Mouse (Mus musculus) heart, embryonic 15.5 days (tissue): Measurements from ENCODE around the gene Il22ra2. TPM values are rescaled to one million over a fixed set of nuclear protein-coding genes. Genes with fewer than 3 reads are reported as not detected.

Experiments used
- ATAC-seq: fragments of 200-750 bp; cut with Nextera tagmentation; replicated peaks from 2 replicates; pipeline ENCODE4 v1.8.0; 2017; ENCODE audit warnings: low read depth, moderate TSS enrichment; ENCODE audit not compliant: insufficient number of reproducible peaks, insufficient read depth, low FRiP score
- H3K27ac ChIP-seq: fragments of 300-500 bp; sonication (generic); 2 replicates; pipeline ENCODE4 v1.5.1; 2015; ENCODE audit warnings: mild to moderate bottlenecking, inconsistent platforms
- H3K27me3 ChIP-seq: fragments of 300-500 bp; sonication (generic); 2 replicates; pipeline ENCODE4 v1.6.1; 2015; ENCODE audit warnings: inconsistent platforms
- H3K36me3 ChIP-seq: fragments of 300-500 bp; sonication (generic); 2 replicates; pipeline ENCODE4 v1.6.1; 2015; ENCODE audit warnings: mild to moderate bottlenecking, inconsistent platforms
- H3K4me1 ChIP-seq: fragments of 300-500 bp; sonication (generic); replicated peaks from 2 replicates; pipeline ENCODE4 v1.6.1; 2015; ENCODE audit warnings: inconsistent platforms
- H3K4me2 ChIP-seq: fragments of 300-500 bp; sonication (generic); 2 replicates; pipeline ENCODE4 v1.6.1; 2015; ENCODE audit warnings: inconsistent platforms, mild to moderate bottlenecking, moderate library complexity
- H3K4me3 ChIP-seq: fragments of 300-500 bp; sonication (generic); 2 replicates; pipeline ENCODE4 v1.5.1; 2015; ENCODE audit warnings: mild to moderate bottlenecking, inconsistent platforms
- H3K9ac ChIP-seq: fragments of 300-500 bp; sonication (generic); 2 replicates; pipeline ENCODE4 v1.6.1; 2015; ENCODE audit warnings: mild to moderate bottlenecking, inconsistent platforms
- H3K9me3 ChIP-seq: fragments of 300-500 bp; sonication (generic); replicated peaks from 2 replicates; pipeline ENCODE4 v1.6.1; 2016; ENCODE audit warnings: inconsistent platforms
- WGBS: fragments of 180-500 bp; shearing (Covaris S2); methylation state at CpG from one replicate; pipeline ENCODE4 v1.1.7; 2015; ENCODE audit warnings: mixed read lengths; 5-methylcytosine and 5-hydroxymethylcytosine counted together
- polyA plus RNA-seq: library from polyadenylated mRNA; unstranded; fragments of >200 nt; fragmentation: Nextera tagmentation; extraction: Ambion mirVana; gene quantifications from 2 replicates; pipeline ENCODE4 v1.2.1, GENCODE M21; 2015

The Il22ra2 gene
- not detected in 2 replicates for polyA plus RNA-seq

DNA sequence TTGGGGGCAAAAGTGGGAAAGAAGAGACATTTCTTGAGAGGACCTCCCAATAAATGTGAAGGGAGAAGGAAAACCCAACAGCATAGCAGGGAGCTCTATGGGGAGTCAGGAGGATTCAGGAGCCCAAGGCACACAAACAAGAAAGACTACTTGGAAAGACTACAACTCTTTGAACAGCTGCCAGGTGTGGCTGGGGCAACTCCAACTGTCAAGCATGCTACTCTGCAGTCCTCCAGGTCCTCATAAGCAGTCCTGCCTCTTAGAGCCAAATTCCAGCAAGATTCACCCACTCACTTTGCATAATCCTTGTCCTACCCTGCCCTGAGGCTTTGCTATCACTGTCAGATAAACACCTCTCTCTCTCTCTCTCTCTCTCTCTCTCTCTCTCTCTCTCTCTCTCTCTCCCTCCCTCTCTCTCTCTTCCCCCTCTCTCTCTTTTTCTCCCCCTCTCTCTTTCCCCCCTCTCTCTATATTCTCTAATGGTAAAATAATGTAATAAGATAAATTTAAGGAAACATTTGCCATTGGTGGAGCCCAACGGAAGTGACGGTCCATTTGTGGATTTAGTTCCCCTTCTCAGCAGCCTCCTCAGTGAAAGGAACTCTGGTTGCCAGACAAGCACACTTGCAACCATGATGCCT, at the start of gene Il22ra2:
Il22ra2 (plus strand) TSS at position 591 of the 641 bp plus-strand sequence.
- no peaks in the 10 kb centered on the region for H3K4me1 ChIP-seq
- H3K9me3 ChIP-seq: no peaks in the 10 kb centered on the region
- H3K4me2 ChIP-seq: no peak within 1 kb of the TSS
- no peaks in the 10 kb centered on the region for H3K36me3 ChIP-seq
- ATAC-seq: no peak
- H3K4me3 ChIP-seq: no peak within 1 kb of the TSS
- WGBS: 83% methylated on average over 2 of the region's 2 CpGs
- no peak within 1 kb of the TSS for H3K27ac ChIP-seq
- H3K27me3 ChIP-seq: no peaks in the 10 kb centered on the region
- no peak within 1 kb of the TSS for H3K9ac ChIP-seq

DNA sequence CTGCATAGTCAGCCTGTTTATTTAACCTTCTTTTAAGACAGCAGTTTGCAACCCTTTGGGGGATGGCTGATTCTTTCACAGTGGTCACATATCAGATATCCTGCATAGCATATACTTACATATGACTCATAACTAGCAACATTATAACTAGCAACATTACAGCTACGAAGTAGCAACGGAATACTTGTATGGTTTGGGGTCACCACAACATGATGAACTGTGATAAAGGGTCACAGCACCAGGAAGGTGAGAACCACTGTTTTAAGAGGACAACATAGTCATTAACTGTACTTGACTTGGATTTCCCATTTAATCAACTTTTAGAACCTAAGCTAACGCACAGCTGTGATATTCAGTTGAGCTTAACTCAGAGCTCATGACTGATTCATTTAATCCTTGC, 44.2 kb upstream of the Il22ra2 start:
- WGBS: 86% methylated on average over 3 of the region's 3 CpGs
- H3K4me1 ChIP-seq: 0 out of 2 replicates have a peak, but pooled peaks cover 3% of the 10 kb centered on the region
- H3K9ac ChIP-seq: no peak overlapping the region
- H3K9me3 ChIP-seq: no peaks in the 10 kb centered on the region
- H3K36me3 ChIP-seq: no peaks in the 10 kb centered on the region
- ATAC-seq: no peak
- H3K4me2 ChIP-seq: no peak overlapping the region
- H3K27ac ChIP-seq: no peak overlapping the region
- H3K4me3 ChIP-seq: no peak overlapping the region
- H3K27me3 ChIP-seq: no peaks in the 10 kb centered on the region

DNA sequence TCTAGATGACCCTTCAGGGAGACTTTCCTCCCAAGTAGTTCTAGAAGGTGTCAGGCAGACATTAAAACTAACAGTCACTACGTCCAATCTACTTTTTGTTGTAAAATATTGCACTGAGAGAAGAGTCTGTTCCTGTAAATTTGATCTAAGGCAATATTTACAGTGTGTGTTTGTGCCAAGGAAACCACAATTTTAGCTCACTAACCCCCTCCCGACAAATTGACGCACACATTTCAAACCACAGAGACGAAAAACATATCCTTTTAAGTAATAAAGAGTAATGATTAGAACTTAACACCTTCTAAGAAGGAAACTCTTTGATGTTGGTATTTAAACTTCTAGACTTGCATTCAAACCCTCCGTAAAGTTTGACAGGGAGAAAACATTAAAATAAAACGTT, 43.8 kb upstream of the Il22ra2 start:
- no peak overlapping the region for H3K9ac ChIP-seq
- WGBS: 78% methylated on average over 6 of the region's 6 CpGs
- no peaks in the 10 kb centered on the region for H3K36me3 ChIP-seq
- no peak overlapping the region for H3K4me2 ChIP-seq
- no peaks in the 10 kb centered on the region for H3K27me3 ChIP-seq
- ATAC-seq: no peak
- no peak overlapping the region for H3K27ac ChIP-seq
- 0 out of 2 replicates have a peak, but pooled peaks cover 3% of the 10 kb centered on the region for H3K4me1 ChIP-seq
- H3K9me3 ChIP-seq: no peaks in the 10 kb centered on the region
- H3K4me3 ChIP-seq: no peak overlapping the region

DNA sequence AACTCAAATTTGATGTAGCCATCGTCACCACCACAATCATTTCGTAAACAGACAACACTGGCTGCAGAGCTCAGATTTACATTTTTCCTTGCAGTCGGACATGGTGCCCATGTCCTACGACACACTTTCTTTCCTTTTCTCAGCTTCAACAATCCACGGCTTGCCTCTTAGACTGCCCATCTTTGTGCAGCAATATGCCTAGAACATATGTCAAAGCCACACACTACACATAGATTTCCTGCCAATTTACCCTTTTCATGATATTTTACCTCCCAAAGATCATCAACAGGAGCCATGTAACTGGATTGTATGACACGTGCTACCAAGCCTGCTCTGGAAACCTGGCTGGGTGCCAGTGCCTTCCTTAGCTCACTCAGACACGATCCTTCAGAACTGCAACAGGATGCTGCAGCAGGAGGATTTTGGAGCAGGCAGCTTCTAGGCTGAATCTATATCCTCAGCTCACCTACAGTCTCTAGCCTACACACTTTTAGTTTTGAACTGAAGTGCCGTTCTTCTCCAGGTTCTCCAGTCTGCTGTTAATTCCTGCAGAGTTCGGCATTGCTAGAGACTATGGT, 43.3 kb upstream of the Il22ra2 start:
- ATAC-seq: no peak
- Histone ChIP-seq H3K4me3 (no peak overlapping the region), H3K4me2 (peak overlapping the region; percentile 15; the same call in 1 of the 2 replicates), H3K36me3 (no peaks in the 10 kb centered on the region), H3K4me1 (0 out of 2 replicates have a peak, but pooled peaks cover 3% of the 10 kb centered on the region), H3K27me3 (no peaks in the 10 kb centered on the region), H3K27ac (no peak overlapping the region), H3K9ac (no peak overlapping the region), H3K9me3 (no peaks in the 10 kb centered on the region)
- 65% methylated on average over 9 of the region's 9 CpGs for WGBS

DNA sequence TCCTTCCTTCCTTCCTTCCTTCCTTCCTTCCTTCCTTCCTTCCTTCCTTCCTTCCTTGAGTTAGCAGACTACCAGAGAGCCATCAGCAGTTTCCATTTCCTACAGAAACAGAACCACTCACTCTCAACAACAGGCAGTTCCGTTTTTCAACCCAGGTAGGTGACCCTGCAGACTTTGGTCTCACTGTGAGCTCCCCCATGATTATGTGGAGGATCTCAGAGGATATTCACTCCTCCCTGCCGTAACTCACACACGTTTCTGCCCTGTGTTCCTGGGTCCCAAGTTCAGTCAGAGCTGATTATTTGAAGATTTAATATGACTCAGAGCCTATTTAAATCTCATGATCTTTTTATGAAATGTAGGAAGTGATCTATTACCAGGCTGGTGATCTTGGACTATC, 41.1 kb upstream of the Il22ra2 start:
- Histone ChIP-seq H3K9ac (no peak overlapping the region), H3K27me3 (no peaks in the 10 kb centered on the region), H3K4me1 (0 out of 2 replicates have a peak, but pooled peaks cover 3% of the 10 kb centered on the region), H3K36me3 (no peaks in the 10 kb centered on the region), H3K4me3 (no peak overlapping the region), H3K9me3 (no peaks in the 10 kb centered on the region), H3K27ac (no peak overlapping the region), H3K4me2 (no peak overlapping the region)
- no peak for ATAC-seq
- 72% methylated on average over 3 of the region's 3 CpGs for WGBS

DNA sequence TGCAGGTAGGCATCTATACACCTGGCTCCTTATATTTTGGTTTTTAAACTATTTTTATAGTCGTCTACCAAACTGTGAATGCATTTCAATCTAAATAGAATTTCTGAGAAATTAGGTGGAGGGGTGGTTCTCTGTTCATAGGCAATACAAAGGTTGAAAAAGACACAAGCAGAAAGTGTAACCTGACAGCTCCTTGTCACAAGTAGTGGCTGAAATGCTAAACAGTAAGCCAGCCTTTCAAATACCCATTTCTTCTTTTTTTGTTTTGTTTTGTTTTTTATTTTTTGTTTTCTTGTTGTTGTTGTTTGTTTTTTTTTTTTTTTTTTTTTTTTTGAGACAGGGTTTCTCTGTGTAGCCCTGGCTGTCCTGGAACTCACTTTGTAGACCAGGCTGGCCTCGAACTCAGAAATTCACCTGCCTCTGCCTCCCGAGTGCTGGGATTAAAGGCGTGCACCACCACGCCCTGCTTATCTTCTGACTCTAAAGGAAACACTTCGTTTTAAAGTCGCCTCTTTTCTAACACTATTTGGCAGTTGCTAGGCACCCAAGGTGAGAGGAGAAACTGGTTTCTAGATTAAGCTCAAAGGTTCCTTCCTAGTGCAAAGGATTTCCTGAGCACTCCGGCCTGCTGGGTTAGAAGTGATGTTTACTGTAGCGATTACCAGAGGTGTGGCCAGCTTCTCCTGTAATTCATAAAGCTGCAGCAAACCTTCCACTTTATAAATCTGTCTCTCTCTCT, 39.8 kb upstream of the Il22ra2 start:
- H3K9ac ChIP-seq: no peak overlapping the region
- no peaks in the 10 kb centered on the region for H3K27me3 ChIP-seq
- H3K4me1 ChIP-seq: 0 out of 2 replicates have a peak, but pooled peaks cover 3% of the 10 kb centered on the region
- no peak for ATAC-seq
- H3K36me3 ChIP-seq: no peaks in the 10 kb centered on the region
- WGBS: 59% methylated on average over 9 of the region's 9 CpGs
- H3K27ac ChIP-seq: no peak overlapping the region
- no peaks in the 10 kb centered on the region for H3K9me3 ChIP-seq
- H3K4me3 ChIP-seq: no peak overlapping the region
- H3K4me2 ChIP-seq: no peak overlapping the region

DNA sequence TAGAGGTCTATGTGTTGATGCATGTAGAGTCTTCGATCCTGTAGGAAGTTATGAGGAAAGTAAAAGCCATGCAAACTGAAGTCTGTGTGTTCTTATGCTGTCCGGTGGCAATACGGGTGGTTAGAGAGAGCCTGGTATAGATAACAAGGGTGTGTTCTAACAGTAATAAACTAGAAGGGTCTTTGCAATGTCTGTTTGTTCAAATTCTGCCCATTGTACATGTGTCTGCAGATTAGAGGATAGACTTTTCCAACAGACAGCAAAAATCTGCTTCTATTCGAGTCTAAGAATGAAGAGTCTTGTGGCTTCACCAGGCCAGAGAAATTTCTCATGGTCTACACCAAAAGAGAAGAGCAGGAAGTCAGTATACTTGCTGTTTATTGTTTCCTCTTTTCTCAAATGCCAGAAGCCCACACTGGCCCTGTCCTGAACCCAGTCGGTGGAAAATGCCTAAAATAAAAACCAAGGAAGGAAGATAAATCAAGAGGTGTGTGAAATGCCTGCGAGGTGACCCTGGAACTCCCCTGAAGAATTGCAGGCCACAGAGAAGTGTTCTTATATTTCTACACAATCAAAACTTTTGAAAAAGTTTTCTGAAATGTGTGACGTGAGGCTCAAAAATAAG, 38.9 kb upstream of the Il22ra2 start:
- Histone ChIP-seq H3K4me1 (0 out of 2 replicates have a peak, but pooled peaks cover 3% of the 10 kb centered on the region), H3K27ac (peak overlapping the region; percentile 15; the same call in 1 of the 2 replicates), H3K27me3 (no peaks in the 10 kb centered on the region), H3K9ac (no peak overlapping the region), H3K4me3 (no peak overlapping the region), H3K9me3 (no peaks in the 10 kb centered on the region), H3K36me3 (no peaks in the 10 kb centered on the region), H3K4me2 (no peak overlapping the region)
- WGBS: 59% methylated on average over 7 of the region's 7 CpGs
- ATAC-seq: no peak

DNA sequence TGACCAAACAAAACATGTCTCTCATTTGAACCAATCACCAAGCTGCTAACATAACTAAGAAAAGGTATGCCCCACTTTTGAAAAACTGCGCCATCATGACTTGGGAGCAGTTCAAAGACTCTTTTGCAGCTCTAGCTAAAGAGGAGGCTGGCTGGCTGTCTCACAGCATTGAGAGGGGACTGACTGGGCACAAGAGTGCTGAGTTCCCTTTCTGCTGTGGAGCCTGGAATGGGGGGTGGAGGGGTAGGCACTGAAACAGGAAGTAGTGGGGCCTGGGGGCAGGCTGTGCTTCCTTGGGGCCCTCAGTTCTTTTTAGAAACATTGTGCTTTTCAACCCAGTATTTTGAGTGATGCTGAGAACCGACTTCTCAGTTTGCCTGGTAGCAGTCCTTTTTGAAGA, 37.7 kb upstream of the Il22ra2 start:
- Histone ChIP-seq H3K4me1 (no peaks in the 10 kb centered on the region), H3K9me3 (no peaks in the 10 kb centered on the region), H3K9ac (no peak overlapping the region), H3K27ac (0 out of 2 replicates have a peak overlapping the region, but pooled peaks have one; percentile 21), H3K27me3 (no peaks in the 10 kb centered on the region), H3K4me2 (no peak overlapping the region), H3K4me3 (no peak overlapping the region), H3K36me3 (no peaks in the 10 kb centered on the region)
- no peak for ATAC-seq
- 77% methylated on average over 2 of the region's 2 CpGs for WGBS

DNA sequence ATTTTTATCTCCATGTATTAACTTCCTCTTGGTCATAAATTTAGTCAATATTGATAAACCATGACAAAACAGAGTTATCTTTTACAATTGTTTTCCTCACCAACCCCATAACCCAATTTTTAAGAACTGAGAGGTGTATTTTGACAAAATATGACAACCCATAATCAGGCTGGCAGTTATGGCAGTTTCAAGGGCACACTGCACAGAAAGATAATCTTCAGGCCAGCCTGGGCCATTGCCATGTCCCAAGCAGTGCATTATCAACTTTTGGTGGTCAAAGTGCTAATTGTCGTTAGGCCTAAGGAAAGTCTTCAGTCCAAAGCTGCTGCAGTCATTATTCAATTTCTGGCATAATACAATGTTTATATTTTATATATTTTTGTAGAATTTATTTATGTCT, 37.0 kb upstream of the Il22ra2 start:
- no peak for ATAC-seq
- H3K9me3 ChIP-seq: no peaks in the 10 kb centered on the region
- H3K27ac ChIP-seq: no peak overlapping the region
- no peaks in the 10 kb centered on the region for H3K4me1 ChIP-seq
- no peaks in the 10 kb centered on the region for H3K36me3 ChIP-seq
- H3K27me3 ChIP-seq: no peaks in the 10 kb centered on the region
- H3K9ac ChIP-seq: no peak overlapping the region
- H3K4me3 ChIP-seq: no peak overlapping the region
- no peak overlapping the region for H3K4me2 ChIP-seq
- WGBS: 73% methylated on average over 1 of the region's 1 CpGs

DNA sequence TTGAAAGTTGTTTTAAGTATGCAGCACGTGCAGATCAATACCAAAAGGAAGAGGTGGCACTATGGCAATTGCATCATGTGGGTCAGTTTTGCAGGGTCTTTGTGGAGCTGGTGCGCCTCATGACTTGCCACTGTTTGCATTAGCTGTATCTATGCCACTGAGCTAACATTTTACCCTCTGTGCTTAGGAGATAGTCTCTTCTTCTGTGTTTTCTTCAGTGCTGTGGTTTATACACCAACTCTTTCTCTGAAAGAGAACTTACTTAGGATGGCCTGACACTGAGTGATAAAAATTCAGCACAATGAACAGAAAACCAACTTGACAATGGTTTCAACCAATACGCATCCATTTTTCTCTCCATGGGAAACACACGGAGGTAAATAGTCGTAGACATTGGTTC, 35.9 kb upstream of the Il22ra2 start:
- Histone ChIP-seq H3K9me3 (no peaks in the 10 kb centered on the region), H3K36me3 (no peaks in the 10 kb centered on the region), H3K27ac (no peak overlapping the region), H3K27me3 (no peaks in the 10 kb centered on the region), H3K4me2 (no peak overlapping the region), H3K4me3 (no peak overlapping the region), H3K4me1 (no peaks in the 10 kb centered on the region), H3K9ac (no peak overlapping the region)
- ATAC-seq: no peak
- 90% methylated on average over 5 of the region's 5 CpGs for WGBS

DNA sequence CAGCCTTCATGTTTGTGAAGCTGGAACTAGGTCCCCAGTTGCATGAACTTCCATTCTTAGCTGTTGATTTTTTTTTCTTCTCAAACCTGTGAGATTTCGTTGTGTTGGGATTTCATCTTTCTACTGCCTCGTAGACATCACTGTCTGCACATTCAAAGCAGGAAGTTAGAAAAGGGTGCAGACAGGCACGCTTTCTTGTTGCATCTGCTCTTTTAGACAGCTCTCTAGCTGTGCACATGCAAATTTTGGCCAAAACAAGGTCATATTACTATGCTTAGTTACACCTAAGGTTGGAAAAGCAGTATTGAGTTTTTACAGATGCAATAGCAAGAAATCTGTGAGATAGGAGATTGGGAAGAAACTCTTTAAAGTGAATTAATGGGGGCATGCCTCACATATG, 34.5 kb upstream of the Il22ra2 start:
- no peak overlapping the region for H3K27ac ChIP-seq
- H3K4me2 ChIP-seq: no peak overlapping the region
- WGBS: 79% methylated on average over 3 of the region's 3 CpGs
- ATAC-seq: no peak
- no peaks in the 10 kb centered on the region for H3K9me3 ChIP-seq
- H3K36me3 ChIP-seq: no peaks in the 10 kb centered on the region
- H3K27me3 ChIP-seq: no peaks in the 10 kb centered on the region
- no peaks in the 10 kb centered on the region for H3K4me1 ChIP-seq
- H3K9ac ChIP-seq: no peak overlapping the region
- no peak overlapping the region for H3K4me3 ChIP-seq
